Mouse (Mus musculus) fibroblast of lung, adult 2 months (primary cell): ENCODE results near the gene Usp9x.

ENCODE experiments used
- DNase-seq: peaks from one replicate; pipeline ENCODE4 v3.0.0-alpha.2; 2011; ENCODE audit warnings: low read depth

Usp9x gene

DNA sequence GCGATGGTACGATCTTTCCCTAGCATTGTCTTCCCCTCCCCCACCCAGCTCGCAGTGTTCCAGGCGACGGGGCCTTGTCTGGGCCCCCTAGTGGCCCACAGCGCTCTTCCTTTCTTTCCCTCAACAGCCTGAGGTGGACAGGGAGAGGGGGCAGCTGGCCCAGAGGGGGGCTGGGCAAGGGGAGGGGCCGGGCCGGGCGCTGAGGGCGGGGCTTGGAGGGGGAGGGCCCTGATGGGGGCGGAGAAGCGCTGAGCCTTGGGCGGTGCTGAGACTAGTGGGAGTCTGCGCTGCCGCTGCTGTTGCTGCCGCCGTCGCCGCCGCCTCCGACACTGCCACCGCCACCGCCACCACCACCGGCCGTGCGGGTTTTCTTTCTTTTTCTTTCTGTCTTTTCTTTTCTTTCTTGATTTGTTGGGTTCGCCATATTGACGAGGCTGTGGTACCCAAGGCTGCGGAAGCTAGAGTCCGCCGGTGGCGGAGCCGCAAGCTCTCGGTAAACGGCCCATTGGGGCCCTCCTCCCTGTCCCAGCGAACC is at the start of gene Usp9x:
Usp9x (plus strand) TSS at position 258 of the 535 bp plus-strand sequence.
- DNase-seq: peak; percentile 66

DNA sequence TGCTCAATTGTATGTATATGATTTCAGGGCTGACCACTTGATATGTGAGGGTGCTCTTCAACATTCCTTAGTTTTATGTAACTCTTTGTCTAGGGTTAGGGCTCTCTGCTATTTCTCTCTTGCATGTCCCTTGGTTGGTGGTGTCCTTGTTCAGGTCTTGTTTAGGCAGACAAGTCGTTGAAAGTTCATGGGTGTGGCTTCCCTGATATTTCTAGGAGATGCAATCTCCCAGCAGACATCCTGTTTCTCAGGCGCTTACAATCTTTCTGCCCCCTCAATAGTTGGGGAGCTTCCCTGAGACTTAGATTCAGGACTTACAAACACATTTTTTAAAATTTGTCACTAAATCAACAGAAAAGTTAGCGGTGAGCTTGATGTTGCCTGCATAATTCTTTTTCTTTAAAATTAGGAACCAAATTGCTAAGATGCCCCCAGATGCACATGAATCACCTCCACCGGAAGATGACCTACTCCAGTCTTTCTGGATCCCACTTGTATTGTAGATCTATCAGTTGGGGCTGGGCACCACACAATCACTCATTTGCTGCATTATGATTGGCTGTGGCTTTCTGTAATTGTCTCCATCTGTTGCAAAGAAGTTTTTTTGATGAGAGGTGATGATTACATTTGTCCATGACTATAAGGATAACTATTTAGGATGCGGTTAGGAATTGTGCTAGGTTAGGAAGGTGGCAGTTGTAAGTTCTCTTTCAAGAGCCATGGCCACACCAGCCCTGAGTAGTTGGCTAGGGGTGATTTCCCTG is 48.6 kb upstream of the Usp9x start:
- no peak for DNase-seq

DNA sequence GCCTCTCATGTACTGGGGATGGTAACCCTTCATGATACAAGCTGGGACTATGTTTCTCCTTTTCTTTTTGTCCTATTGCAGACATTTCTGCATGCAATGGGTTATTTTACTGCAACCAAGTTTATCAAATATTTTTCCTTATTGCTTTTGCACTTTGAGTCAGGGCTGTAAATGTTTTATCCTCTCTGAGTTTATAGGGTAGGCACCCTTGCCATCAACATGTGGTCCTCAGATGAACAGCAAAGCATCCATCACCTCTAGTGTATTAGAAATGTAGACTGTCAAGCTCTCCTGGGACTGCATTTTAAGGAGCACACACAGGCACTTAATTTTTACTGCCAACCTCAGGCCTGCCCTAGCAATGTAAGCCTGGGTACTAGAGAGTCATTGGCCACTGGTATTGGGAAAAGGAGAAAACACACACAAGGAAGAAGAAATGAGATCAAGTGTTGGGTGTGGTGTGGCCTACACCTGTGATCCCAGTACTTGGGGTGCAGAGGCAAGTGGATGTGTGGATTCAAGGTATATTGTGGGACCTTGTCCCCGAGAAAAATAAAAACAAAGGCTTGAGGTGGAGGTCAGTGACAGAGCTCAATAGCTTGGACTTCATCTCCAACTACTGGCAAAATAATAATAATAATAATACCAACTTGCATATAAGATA is 46.6 kb upstream of the Usp9x start:
- DNase-seq: no peak

DNA sequence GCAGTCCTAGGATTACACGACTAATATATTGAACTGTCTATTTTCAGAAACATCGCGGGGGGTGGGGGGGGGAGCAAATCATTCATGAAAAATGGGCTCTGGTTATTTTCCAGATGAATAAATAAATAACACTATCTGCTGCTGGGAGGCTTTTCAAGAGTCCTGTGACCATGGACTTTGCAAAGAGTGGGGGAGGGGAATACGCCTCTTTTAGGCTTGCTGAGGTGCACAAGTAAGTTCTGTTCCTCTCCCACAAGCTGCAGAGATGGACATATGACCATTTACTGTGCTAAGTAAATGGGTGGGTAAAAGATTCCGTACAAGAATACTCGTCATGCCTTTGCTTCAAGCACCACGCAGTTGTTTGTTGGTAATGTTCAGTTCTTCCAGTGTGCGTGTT is 46.0 kb upstream of the Usp9x start:
- DNase-seq: no peak

DNA sequence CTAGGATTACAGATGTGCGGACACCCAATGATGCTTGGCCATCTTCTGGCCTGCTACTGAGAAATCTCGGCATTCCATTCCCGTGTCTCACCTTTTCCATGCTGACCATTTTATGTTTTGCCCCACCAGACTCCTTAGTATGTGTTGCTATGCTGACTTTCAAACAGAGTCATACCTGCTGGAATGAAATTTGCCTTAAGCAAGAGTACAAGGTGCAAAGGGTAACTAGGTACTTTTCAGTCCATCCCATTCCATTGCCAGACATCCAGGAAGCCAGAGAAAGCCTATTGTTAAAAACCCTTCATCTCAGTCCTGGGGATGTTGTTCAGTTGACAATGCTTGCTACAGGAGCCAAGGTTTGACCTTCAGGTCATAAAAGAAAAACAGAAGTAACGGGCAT is 43.1 kb upstream of the Usp9x start:
- DNase-seq: no peak

DNA sequence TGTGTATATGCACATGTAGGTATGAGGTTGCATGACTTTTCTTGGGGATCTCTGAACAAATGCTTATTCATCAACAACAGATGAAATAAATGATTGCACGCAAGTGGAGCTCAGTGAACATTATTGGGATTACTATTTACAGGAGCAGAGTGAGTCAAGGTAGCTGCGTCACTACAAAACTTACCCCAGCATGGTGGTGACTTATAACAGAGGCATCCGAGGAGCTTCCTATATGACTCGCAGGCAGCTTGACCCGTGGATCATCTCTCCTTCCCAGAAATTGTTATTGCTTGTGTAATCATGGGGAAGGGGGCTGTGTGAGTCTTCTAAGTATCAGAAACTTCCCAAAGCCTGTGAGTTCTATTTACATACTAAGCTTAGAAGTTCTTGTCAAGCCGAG is 41.3 kb upstream of the Usp9x start:
- DNase-seq: no peak

DNA sequence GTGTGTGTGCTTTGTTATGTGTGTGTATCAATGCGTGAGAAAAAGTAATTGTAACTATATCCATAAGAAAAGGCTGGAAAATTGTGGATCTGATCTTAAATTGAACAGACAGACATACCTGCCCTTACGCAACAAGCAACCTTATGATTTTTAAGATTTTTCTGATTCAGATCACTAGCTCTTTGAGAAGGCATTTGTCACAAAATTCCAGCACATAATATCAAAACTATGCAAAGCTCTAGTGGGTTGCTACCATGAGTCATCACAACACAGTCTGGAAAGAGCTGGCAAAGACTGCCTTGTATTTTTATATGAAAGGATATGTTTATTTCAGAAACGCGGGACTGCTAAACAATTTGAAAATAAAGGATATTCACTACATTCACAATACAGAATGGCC is 34.2 kb upstream of the Usp9x start:
- peak; percentile 36 for DNase-seq

DNA sequence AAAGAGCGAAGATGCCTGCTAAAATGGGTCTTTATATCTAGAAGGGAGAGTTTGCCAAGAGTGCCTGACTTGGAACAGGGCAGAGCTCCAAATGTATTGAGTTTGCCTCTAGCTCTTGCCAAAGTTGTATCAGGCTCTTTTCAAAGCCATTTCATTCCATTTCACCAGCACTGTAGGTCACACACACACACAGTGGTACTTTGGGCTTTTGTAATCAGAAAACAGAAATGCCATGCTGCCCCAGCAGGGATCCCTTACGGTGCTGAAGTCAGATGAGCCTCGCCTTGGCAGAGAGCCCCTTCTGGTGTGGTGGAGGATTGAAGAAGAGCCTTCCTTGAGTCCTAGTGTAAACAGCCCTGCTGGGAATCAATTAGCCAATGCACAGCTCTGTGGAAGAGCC is 32.1 kb upstream of the Usp9x start:
- peak; percentile 46 for DNase-seq

DNA sequence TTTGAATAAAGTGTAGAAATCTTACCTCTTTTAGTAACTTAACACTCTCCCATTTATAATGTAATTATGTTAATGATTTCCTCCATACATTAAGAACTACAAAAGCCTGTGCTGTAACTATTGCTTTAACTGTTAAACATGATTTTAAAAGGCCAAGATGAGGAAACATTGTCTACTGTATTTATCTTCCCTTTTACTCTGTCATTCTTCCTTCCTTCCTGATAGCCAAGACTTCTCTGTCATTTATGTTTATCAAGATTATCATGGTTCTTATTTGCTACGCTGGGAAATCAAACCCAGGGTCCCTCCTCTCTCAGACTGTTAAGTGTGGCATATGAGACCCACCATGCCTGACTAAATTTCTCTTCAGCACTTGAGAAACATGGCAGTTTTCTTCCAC is 30.9 kb upstream of the Usp9x start:
- no peak for DNase-seq

DNA sequence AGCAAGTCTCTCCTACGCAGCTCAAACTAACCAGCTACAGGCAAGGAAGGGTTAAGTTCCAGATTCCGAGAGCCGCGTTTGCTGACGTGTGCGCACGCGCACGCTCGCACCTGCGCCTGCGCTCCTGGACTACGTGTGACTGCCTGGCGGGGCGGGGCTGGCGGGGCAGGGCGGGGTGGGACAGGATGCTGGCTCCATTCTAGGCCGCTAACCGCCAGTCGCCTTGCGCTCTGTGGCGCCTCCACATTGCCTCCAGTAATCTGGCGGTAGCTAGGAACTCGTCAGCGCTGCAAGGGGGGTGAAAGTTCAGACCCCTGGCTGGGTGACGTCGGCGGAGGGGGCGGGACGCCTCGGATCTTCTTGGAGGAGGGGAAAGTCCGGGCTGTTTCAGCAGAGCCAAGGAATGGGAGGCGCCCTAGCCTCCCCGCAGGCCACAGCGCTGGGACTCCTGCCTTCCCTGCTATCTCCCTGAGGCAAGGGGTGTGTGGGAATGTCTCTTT is 29.6 kb upstream of the Usp9x start:
- peak; percentile 90 for DNase-seq

DNA sequence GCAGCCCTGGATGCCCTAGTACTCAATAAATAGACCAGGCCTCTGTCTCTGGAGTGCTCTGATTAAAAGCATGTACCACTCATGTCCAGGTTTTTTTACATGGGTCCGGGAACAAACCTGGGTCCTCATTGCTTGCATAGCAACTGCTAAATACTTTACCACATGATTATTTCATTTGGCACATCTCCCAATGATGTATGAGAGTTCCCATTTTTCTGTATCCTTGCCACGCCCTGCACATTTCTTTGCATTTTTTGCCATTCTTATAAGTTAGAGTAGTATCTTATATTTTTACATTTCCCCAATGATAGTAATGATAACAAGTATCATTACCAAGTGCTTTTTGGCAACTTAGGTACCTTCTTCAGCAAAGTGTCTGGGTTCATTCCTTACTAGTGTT is 27.5 kb upstream of the Usp9x start:
- no peak for DNase-seq

DNA sequence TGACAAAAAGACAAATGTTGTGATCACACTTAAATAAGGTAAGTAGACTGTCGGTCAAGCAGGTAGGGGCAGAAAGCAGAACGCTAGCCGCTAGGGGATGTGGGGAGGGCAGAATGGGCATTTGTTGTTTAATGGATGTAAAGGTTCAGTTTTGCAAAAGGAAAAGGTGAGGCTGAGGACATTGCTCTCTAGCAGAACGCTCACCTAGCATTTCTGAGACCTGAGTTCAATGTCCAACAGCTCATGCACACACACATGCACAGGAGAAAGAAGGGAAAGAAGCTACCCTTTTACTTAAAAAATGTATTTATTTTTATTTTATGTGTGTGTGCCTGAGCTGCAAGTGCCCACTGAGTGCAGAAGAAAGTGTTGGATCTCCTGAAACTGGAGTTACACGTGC is 26.6 kb upstream of the Usp9x start:
- no peak for DNase-seq

DNA sequence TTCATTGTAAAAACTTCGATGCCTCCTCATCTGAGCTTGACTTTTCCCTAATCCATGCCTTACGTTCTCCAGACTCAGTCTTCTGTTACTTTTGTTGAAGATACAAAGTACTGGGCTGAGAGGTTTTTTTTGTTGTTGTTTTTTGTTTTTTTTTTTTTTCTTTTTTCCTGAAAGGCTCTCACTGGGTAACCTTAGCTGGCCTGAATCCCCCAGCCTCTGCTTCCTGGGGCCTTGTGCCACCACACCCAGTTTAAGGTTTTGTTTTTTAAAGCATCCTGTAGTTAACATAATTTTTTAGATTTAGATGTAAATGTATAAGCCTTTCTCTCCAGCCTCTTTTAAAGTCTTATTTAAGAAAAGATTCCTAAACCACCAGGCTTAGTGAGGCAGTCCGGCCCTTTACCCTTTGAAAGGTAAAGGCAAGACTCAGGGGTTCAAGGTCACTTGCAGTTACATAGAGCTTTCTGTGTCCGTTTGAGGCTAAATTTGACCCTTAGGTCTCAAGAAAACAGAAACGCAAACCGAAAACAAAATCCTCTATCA is 24.3 kb upstream of the Usp9x start:
- DNase-seq: no peak

DNA sequence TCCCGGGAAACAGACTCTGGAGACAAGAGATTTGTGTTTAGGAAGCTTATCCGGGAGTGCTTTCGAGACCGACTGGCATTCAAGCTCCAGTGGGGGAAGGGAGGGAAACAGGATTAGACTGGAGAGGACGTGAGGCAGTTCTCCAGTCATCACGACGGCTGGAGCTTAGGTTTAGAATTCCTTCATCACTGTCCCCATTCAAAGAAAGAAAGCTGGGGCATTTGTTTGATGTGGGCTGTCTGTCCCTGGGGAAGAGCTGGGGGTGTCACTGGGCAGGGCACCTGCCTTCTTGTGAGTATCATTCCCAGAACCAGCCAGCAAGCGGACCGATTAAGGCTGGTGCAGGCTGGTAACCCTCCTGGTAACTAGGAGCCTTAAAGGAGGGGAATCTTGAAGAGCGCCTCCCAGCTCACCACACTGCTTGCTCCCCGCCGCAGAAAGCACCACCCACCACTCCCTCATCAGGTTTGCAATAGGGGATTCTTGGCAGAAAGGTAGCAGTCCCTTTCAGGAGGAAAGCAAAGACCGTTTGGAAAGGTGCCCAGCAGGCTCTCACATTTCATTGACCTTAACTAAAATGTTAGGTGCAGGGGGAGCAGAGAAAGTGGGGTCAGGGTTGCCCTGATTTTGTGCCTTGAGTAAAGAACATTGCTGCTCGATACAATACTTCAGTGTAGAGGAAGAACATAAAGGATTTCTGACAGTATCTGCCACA is 23.5 kb upstream of the Usp9x start:
- no peak for DNase-seq

DNA sequence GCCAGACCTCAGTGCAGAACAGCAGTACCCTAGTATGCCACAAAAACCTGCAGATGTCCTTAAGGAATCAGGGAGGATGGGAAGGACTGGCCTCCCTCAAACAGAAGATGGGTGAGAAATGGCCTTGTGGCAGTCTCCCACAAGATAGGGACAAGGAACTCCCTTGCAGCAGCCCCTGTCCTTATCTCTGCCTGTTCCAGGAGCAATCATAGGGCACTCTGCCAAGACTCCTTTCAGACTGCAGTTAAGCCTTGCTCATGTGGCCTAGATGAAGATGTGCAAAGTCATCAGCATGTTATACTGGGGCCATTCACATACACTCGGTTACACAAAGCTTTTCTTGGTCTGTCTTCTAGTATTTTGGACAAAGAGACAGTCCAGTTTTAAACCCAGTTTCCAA is 16.7 kb upstream of the Usp9x start:
- DNase-seq: no peak

DNA sequence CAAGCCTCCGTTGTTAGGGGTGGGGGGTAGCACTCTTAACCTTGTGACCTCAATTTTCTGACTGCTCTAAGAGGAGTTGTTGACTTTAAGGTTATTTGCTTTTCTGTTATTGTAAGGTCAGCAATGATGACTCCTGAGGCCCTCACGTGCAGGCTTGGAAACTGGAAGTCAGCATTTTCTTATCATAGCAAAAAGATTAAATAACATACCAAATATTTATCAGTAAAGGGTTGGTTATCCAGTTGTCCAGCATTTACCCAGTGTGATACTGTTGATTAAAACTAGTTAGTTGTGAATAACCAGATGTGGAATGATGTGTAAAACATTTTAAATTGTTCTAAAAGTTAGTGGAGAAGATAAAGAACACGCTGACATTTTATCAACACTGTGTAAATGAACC is 9.3 kb upstream of the Usp9x start:
- no peak for DNase-seq

DNA sequence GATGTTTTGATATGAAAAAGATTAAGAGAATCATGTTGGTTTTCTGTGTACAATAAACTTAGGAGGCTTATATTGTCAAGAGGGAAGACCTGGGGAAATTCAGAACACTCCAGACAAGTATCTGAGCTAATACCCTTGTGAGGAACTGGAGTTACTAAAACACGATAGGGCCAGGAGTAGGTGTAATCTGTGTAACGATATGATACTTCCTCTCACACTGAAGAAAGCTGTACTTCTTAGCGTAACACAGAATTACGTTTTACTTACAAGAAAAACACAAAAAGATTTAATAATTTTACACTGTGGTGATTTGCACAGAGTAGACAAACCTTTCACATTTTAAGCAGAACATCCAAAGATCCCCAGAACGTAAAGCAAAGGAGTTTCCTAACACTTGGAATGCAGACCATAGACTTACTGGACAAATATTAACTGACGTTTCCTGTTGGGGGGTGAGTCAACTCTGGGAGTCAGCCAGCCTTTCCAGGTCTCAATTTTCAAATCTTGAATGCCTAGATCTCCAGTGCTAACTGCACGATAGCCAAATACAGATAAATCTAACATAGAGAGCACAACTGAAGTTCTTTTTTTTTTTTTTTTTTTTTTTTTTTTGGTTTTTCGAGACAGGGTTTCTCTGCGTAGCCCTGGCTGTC is 6.9 kb upstream of the Usp9x start:
- no peak for DNase-seq

DNA sequence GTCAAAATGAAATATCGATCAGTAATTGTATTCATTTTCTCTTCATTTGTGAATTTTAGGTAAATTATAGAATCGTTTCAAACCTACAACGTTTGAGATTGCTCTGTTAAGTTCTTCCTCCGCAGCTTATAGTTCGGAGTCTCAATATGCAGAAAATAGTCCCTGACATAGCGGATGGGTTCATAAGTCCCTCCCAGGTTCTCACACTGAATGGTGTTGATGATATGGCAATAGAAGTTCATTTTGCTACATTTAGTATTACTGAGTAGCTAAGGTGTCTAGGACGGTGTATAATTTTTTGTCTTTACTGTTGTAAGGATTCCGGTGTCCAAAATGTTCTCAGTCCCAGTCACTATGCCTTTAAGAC is 1.1 kb upstream of the Usp9x start:
- DNase-seq: no peak

DNA sequence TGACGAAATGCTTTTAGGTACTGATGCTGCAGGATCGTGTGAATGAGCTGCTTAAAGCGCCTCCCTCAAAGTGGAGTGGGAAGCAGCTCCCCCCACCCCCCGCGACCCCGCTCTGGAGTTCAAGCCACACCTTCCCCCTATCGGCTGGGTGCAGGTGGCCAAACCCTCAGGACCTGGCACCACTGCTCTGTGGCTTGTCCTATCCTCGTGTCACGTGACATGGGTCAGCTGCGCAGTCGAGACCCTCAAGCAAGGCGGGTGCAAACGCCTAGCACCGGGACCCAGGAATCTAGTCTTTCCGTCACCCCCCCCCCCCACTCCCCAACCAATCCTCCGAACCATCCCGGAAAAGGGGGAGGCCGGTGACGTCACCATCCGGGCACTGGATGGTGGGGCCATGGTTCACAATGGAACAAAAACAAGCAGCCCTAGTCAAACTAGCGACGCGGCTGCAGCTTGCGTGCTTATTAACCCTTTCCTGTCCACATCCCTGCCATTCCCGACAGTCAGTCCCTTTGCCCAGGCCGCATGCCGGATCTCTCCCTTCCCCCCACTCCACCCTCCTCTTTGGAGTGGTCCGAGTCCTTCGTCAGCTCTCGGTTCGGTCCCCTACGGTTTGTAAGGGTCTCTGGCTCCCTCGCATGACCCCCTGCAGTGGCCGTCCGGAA is 591 bp upstream of the Usp9x start:
- peak; percentile 65 for DNase-seq

DNA sequence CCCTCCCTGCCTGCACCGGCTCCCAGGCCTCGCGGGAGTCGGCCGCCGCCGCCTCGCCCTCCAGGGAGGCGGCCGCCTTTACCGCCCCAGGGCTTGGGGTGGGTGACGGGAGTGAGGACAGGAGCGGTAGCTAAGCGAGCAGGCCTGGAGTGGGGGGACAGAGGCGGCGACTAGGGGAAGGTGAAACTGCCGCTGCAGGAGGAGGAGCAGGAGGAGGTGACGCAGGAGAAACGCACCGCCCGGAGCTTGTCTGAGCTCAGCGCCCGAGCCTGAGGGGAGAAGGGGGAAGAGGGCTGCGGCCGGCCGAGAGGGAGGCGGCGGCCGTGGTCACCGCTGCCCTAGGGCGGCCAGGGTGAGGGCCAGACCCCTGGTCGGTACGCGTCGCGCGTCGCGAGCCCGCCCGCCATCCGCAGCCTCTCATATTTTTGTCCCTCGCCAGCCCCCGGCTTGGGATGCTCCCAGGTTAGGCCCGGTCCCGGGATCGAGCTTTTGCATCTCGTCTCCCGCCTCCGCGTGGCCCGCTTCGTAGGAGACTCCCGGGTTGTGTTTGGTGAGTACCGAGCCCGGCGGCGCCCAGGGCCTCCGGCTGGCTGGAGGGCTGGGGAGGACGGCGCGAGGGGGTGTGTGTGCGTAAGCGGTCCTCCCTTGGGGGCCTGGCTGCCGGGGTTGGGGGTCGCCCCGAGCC is 620 bp downstream of the Usp9x start:
- DNase-seq: no peak

DNA sequence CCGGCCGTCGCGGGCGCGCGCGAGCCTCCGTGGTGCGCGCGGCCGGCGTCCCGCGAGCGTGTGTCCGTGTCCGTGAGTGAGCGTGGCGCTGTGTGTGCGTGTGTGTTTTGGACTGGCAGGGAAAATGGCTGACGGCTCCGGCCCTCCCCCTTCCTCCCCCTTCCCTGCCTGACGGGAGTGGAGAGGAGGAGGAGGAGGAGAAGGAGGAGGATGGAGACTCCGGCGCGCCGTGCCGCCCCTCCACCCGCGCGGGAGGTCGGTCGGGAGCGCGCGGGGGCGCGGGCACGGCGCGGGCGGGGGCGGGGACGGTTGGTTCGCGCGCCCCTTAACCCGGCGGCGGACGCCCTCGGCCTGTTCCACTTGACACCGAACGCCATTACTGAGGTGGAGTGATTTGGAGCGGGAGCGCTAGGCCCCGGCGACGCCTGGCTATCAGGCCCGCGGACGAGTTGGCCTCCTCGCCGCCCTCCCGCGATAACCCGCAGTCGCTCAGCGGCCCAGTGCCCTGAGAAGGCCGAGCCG is 1.2 kb downstream of the Usp9x start:
- no peak for DNase-seq
